Mouse (Mus musculus) mouse embryonic stem cell (cell line): ENCODE results near the gene Bend3.

ENCODE experiments used
- in situ Hi-C, 2 experiments: fragments of 300-500 bp; cut with MboI; formaldehyde crosslinking; loops; 1 replicate in 1 of 2; 3 replicates in 1 of 2; pipeline ENCODE4 v1.14.3; 2019 to 2020; ENCODE audit warnings: low sequenced_read_pairs in 2 of 2, low pct_unique_long_range_greater_than_20kb in 1 of 2, mixed read lengths in 1 of 2; ENCODE audit not compliant: unreplicated experiment in 1 of 2

Bend3 gene

GRCm38 (mm10) chr10:43478751-43479435 lies at the start of gene Bend3:
Bend3 (plus strand) TSS chr10:43478831.
- in situ Hi-C loops, result no loop called here

GRCm38 (mm10) chr10:43430606-43431005 lies 48.0 kb upstream of the Bend3 start:
- in situ Hi-C loops, result no loop called here

GRCm38 (mm10) chr10:43434326-43434725 lies 44.3 kb upstream of the Bend3 start:
- in situ Hi-C loops, result no loop called here

- in situ Hi-C loops, result no loop called here
These were observed 42.9 kb upstream of the Bend3 start for GRCm38 (mm10) chr10:43435757-43436156.

GRCm38 (mm10) chr10:43439492-43439941 lies 39.1 kb upstream of the Bend3 start:
- in situ Hi-C loops, result no loop called here

GRCm38 (mm10) chr10:43440050-43440449 lies 38.6 kb upstream of the Bend3 start:
- in situ Hi-C loops, result no loop called here

- in situ Hi-C loops, result no loop called here
These were observed 37.5 kb upstream of the Bend3 start for GRCm38 (mm10) chr10:43440981-43441740.

GRCm38 (mm10) chr10:43448656-43449055 lies 30.0 kb upstream of the Bend3 start:
- in situ Hi-C loops, result no loop called here

- in situ Hi-C loops, result no loop called here
These were observed 26.6 kb upstream of the Bend3 start for GRCm38 (mm10) chr10:43451848-43452662.

GRCm38 (mm10) chr10:43452663-43452996 lies 26.0 kb upstream of the Bend3 start:
- in situ Hi-C loops, result no loop called here

GRCm38 (mm10) chr10:43454219-43454618 lies 24.4 kb upstream of the Bend3 start:
- in situ Hi-C loops, result no loop called here

GRCm38 (mm10) chr10:43454671-43455070 lies 24.0 kb upstream of the Bend3 start:
- in situ Hi-C loops, result no loop called here

GRCm38 (mm10) chr10:43462821-43463220 lies 15.8 kb upstream of the Bend3 start:
- in situ Hi-C loops, result no loop called here

GRCm38 (mm10) chr10:43463227-43463626 lies 15.4 kb upstream of the Bend3 start:
- in situ Hi-C loops, result no loop called here

GRCm38 (mm10) chr10:43466223-43466622 lies 12.4 kb upstream of the Bend3 start:
- in situ Hi-C loops, result no loop called here

- in situ Hi-C loops, result no loop called here
These were observed 11.0 kb upstream of the Bend3 start for GRCm38 (mm10) chr10:43467659-43468058.

- in situ Hi-C loops, result no loop called here
These were observed 10.3 kb upstream of the Bend3 start for GRCm38 (mm10) chr10:43468293-43468692.

- in situ Hi-C loops, result no loop called here
These were observed 3.3 kb upstream of the Bend3 start for GRCm38 (mm10) chr10:43475376-43475775.

GRCm38 (mm10) chr10:43477459-43477858 lies 1.2 kb upstream of the Bend3 start:
- in situ Hi-C loops, result no loop called here
